Mouse (Mus musculus): ENCODE measurements around the gene 1700023F06Rik.

The 1700023F06Rik gene

GRCm38 (mm10) chr11:103208458-103208857, at the start of gene 1700023F06Rik:
TSS of gene 1700023F06Rik (minus strand) at chr11:103208558.
- no peak for DNase-seq (ENCODE audit: low spot score)

GRCm38 (mm10) chr11:103257938-103258481, 49.7 kb upstream of the 1700023F06Rik start:
- no peak for DNase-seq (ENCODE audit: low spot score)

GRCm38 (mm10) chr11:103253605-103254004, 45.2 kb upstream of the 1700023F06Rik start:
- no peak for DNase-seq (ENCODE audit: low spot score)

- no peak for DNase-seq (ENCODE audit: low spot score)
Observed at GRCm38 (mm10) chr11:103252380-103252779, 44.0 kb upstream of the 1700023F06Rik start.

- no peak for DNase-seq (ENCODE audit: low spot score)
Observed at GRCm38 (mm10) chr11:103250324-103250723, 42.0 kb upstream of the 1700023F06Rik start.

- DNase-seq (ENCODE audit: low spot score): no peak
Observed at GRCm38 (mm10) chr11:103249509-103249908, 41.2 kb upstream of the 1700023F06Rik start.

GRCm38 (mm10) chr11:103248837-103249236, 40.5 kb upstream of the 1700023F06Rik start:
- DNase-seq (ENCODE audit: low spot score): no peak

GRCm38 (mm10) chr11:103247504-103248177, 39.3 kb upstream of the 1700023F06Rik start:
- peak; percentile 83 for DNase-seq (ENCODE audit: low spot score)

GRCm38 (mm10) chr11:103246731-103247290, 38.5 kb upstream of the 1700023F06Rik start:
- no peak for DNase-seq (ENCODE audit: low spot score)

GRCm38 (mm10) chr11:103246081-103246730, 37.8 kb upstream of the 1700023F06Rik start:
- peak; percentile 43 for DNase-seq (ENCODE audit: low spot score)

- DNase-seq (ENCODE audit: low spot score): no peak
Observed at GRCm38 (mm10) chr11:103244856-103245255, 36.5 kb upstream of the 1700023F06Rik start.

GRCm38 (mm10) chr11:103240740-103241139, 32.4 kb upstream of the 1700023F06Rik start:
- no peak for DNase-seq (ENCODE audit: low spot score)

GRCm38 (mm10) chr11:103237757-103238156, 29.4 kb upstream of the 1700023F06Rik start:
- no peak for DNase-seq (ENCODE audit: low spot score)

- DNase-seq (ENCODE audit: low spot score): no peak
Observed at GRCm38 (mm10) chr11:103236903-103237302, 28.5 kb upstream of the 1700023F06Rik start.

- no peak for DNase-seq (ENCODE audit: low spot score)
Observed at GRCm38 (mm10) chr11:103236431-103236830, 28.1 kb upstream of the 1700023F06Rik start.

GRCm38 (mm10) chr11:103235702-103236101, 27.3 kb upstream of the 1700023F06Rik start:
- DNase-seq (ENCODE audit: low spot score): no peak

GRCm38 (mm10) chr11:103234447-103234846, 26.1 kb upstream of the 1700023F06Rik start:
- DNase-seq (ENCODE audit: low spot score): no peak

- DNase-seq (ENCODE audit: low spot score): peak; percentile 91
Observed at GRCm38 (mm10) chr11:103232966-103233365, 24.6 kb upstream of the 1700023F06Rik start.

- DNase-seq (ENCODE audit: low spot score): no peak
Observed at GRCm38 (mm10) chr11:103231367-103231766, 23.0 kb upstream of the 1700023F06Rik start.

GRCm38 (mm10) chr11:103230626-103231025, 22.3 kb upstream of the 1700023F06Rik start:
- no peak for DNase-seq (ENCODE audit: low spot score)

GRCm38 (mm10) chr11:103229608-103230007, 21.2 kb upstream of the 1700023F06Rik start:
- no peak for DNase-seq (ENCODE audit: low spot score)

GRCm38 (mm10) chr11:103223951-103224456, 15.6 kb upstream of the 1700023F06Rik start:
- DNase-seq (ENCODE audit: low spot score): no peak

- peak; percentile 51 for DNase-seq (ENCODE audit: low spot score)
Observed at GRCm38 (mm10) chr11:103223444-103223843, 15.1 kb upstream of the 1700023F06Rik start.

Data from layer of hippocampus, adult 11-12 months (tissue).